Mouse (Mus musculus) forebrain, embryonic 14.5 days (tissue): ENCODE results near the gene Syce1. TPM values are rescaled to one million over a fixed set of nuclear protein-coding genes. Genes with fewer than 3 reads are reported as not detected.

ENCODE experiments used
- ATAC-seq: fragments of 200-750 bp; cut with Nextera tagmentation; 2 replicates; pipeline ENCODE4 v1.8.0; 2017; ENCODE audit warnings: mild to moderate bottlenecking, moderate library complexity
- DNase-seq: peaks from one replicate; pipeline ENCODE4 v3.0.0-alpha.2; 2015; ENCODE audit warnings: low spot score
- H3K27ac ChIP-seq: fragments of 300-500 bp; sonication (generic); 2 replicates; pipeline ENCODE4 v1.5.1; 2014; ENCODE audit warnings: low read depth, mild to moderate bottlenecking, control low read depth, low read length, moderate library complexity
- H3K27me3 ChIP-seq: fragments of 300-500 bp; sonication (generic); replicated peaks from 2 replicates; pipeline ENCODE4 v1.6.1; 2014; ENCODE audit warnings: low read length, control low read depth, mixed read lengths; ENCODE audit not compliant: control insufficient read depth, insufficient read depth
- H3K36me3 ChIP-seq: fragments of 300-500 bp; sonication (generic); 2 replicates; pipeline ENCODE4 v1.6.1; 2014; ENCODE audit warnings: low read length, control low read depth; ENCODE audit not compliant: control insufficient read depth, insufficient read depth
- H3K4me1 ChIP-seq: fragments of 300-500 bp; sonication (generic); 2 replicates; pipeline ENCODE4 v1.6.1; 2014; ENCODE audit warnings: antibody characterized with exemption, low read length, control low read depth; ENCODE audit not compliant: control insufficient read depth, insufficient read depth
- H3K4me2 ChIP-seq: fragments of 300-500 bp; sonication (generic); 2 replicates; pipeline ENCODE4 v1.6.1; 2014; ENCODE audit warnings: mild to moderate bottlenecking, control low read depth, low read length
- H3K4me3 ChIP-seq: fragments of 300-500 bp; sonication (generic); 2 replicates; pipeline ENCODE4 v1.5.1; 2014; ENCODE audit warnings: low read depth, low read length, control low read depth
- H3K9ac ChIP-seq: fragments of 300-500 bp; sonication (generic); 2 replicates; pipeline ENCODE4 v1.6.1; 2014; ENCODE audit warnings: mild to moderate bottlenecking, low read length, control low read depth, moderate library complexity
- H3K9me3 ChIP-seq: fragments of 300-500 bp; sonication (generic); replicated peaks from 2 replicates; pipeline ENCODE4 v1.6.1; 2016; ENCODE audit warnings: low read length, control low read depth, mixed read lengths; ENCODE audit not compliant: control insufficient read depth
- WGBS: fragments of 180-500 bp; shearing (Covaris S2); extraction: QIAGEN DNeasy Blood & Tissue Kit; methylation state at CpG from one replicate; pipeline ENCODE4 v1.1.7; 2014; 5-methylcytosine and 5-hydroxymethylcytosine counted together
- polyA plus RNA-seq: library from polyadenylated mRNA; unstranded; fragments of >200 nt; fragmentation: Nextera tagmentation; extraction: Ambion mirVana; gene quantifications from 2 replicates; pipeline ENCODE4 v1.2.1, GENCODE M21; 2014

Gene Syce1
- polyA plus RNA-seq: 0.23 and 0.45 TPM in 2 replicates

- no peak for DNase-seq
- Histone ChIP-seq H3K4me2 (no peak within 1 kb of the TSS), H3K36me3 (no peaks in the 10 kb centered on the region), H3K4me1 (no peaks in the 10 kb centered on the region), H3K4me3 (no peak within 1 kb of the TSS), H3K9ac (no peak within 1 kb of the TSS), H3K9me3 (no peaks in the 10 kb centered on the region), H3K27me3 (no peaks in the 10 kb centered on the region), H3K27ac (no peak within 1 kb of the TSS)
- no peak for ATAC-seq
- 89% methylated on average over 33 of the region's 33 CpGs for WGBS
Measured at GRCm38 (mm10) chr7:140787406-140788052, at the start of gene Syce1. Syce1 (minus strand) TSS chr7:140787852.

- no peak overlapping the region for H3K4me3 ChIP-seq
- H3K27me3 ChIP-seq: 0 out of 2 replicates have a peak, but pooled peaks cover 4% of the 10 kb centered on the region
- no peaks in the 10 kb centered on the region for H3K36me3 ChIP-seq
- no peak overlapping the region for H3K4me2 ChIP-seq
- H3K9ac ChIP-seq: no peak overlapping the region
- no peak for DNase-seq
- no peak for ATAC-seq
- no peaks in the 10 kb centered on the region for H3K9me3 ChIP-seq
- WGBS: 76% methylated on average over 9 of the region's 9 CpGs
- H3K27ac ChIP-seq: no peak overlapping the region
- no peaks in the 10 kb centered on the region for H3K4me1 ChIP-seq
Measured at GRCm38 (mm10) chr7:140836243-140837115, 48.8 kb upstream of the Syce1 start.

- no peak overlapping the region for H3K4me2 ChIP-seq
- H3K27ac ChIP-seq: no peak overlapping the region
- H3K9me3 ChIP-seq: no peaks in the 10 kb centered on the region
- H3K4me1 ChIP-seq: no peaks in the 10 kb centered on the region
- H3K36me3 ChIP-seq: no peaks in the 10 kb centered on the region
- no peak for DNase-seq
- 82% methylated on average over 2 of the region's 2 CpGs for WGBS
- no peak for ATAC-seq
- 0 out of 2 replicates have a peak, but pooled peaks cover under 1% of the 10 kb centered on the region for H3K27me3 ChIP-seq
- no peak overlapping the region for H3K4me3 ChIP-seq
- no peak overlapping the region for H3K9ac ChIP-seq
Measured at GRCm38 (mm10) chr7:140835758-140836087, 48.1 kb upstream of the Syce1 start.

GRCm38 (mm10) chr7:140834968-140835757 is 47.5 kb upstream of the Syce1 start, which contains the start of gene Urah:
Urah (plus strand) TSS chr7:140835018.
- Histone ChIP-seq H3K27me3 (no peaks in the 10 kb centered on the region), H3K9ac (no peak within 1 kb of the TSS), H3K36me3 (no peaks in the 10 kb centered on the region), H3K4me2 (no peak within 1 kb of the TSS), H3K27ac (no peak within 1 kb of the TSS), H3K4me3 (no peak within 1 kb of the TSS), H3K4me1 (no peaks in the 10 kb centered on the region), H3K9me3 (no peaks in the 10 kb centered on the region)
- no peak for DNase-seq
- no peak for ATAC-seq
- 43% methylated on average over 20 of the region's 20 CpGs for WGBS

GRCm38 (mm10) chr7:140833341-140833740 is 45.7 kb upstream of the Syce1 start:
- 83% methylated on average over 4 of the region's 4 CpGs for WGBS
- DNase-seq (no peak), ATAC-seq (no peak)
- no peak overlapping the region for H3K4me3 ChIP-seq
- H3K36me3 ChIP-seq: no peaks in the 10 kb centered on the region
- no peaks in the 10 kb centered on the region for H3K9me3 ChIP-seq
- no peaks in the 10 kb centered on the region for H3K4me1 ChIP-seq
- no peaks in the 10 kb centered on the region for H3K27me3 ChIP-seq
- no peak overlapping the region for H3K27ac ChIP-seq
- no peak overlapping the region for H3K4me2 ChIP-seq
- no peak overlapping the region for H3K9ac ChIP-seq

GRCm38 (mm10) chr7:140831447-140831846 is 43.8 kb upstream of the Syce1 start:
- DNase-seq (no peak), ATAC-seq (no peak)
- H3K9ac ChIP-seq: no peak overlapping the region
- no peak overlapping the region for H3K27ac ChIP-seq
- H3K9me3 ChIP-seq: no peaks in the 10 kb centered on the region
- no peaks in the 10 kb centered on the region; the same call in 1 of the 2 replicates for H3K27me3 ChIP-seq
- no peaks in the 10 kb centered on the region for H3K4me1 ChIP-seq
- H3K4me3 ChIP-seq: no peak overlapping the region
- WGBS: 80% methylated on average over 6 of the region's 6 CpGs
- H3K4me2 ChIP-seq: no peak overlapping the region
- no peaks in the 10 kb centered on the region for H3K36me3 ChIP-seq

- DNase-seq: peak; percentile 66
- ATAC-seq: no peak
Measured at GRCm38 (mm10) chr7:140828171-140828881, 40.7 kb upstream of the Syce1 start.

GRCm38 (mm10) chr7:140822731-140823130 is 35.1 kb upstream of the Syce1 start:
- Histone ChIP-seq H3K4me3 (no peak overlapping the region), H3K9ac (no peak overlapping the region), H3K9me3 (no peaks in the 10 kb centered on the region), H3K4me2 (no peak overlapping the region), H3K27me3 (no peaks in the 10 kb centered on the region; the same call in 1 of the 2 replicates), H3K27ac (no peak overlapping the region), H3K36me3 (no peaks in the 10 kb centered on the region; the same call in 1 of the 2 replicates), H3K4me1 (no peaks in the 10 kb centered on the region)
- WGBS: 94% methylated on average over 4 of the region's 4 CpGs
- DNase-seq (no peak), ATAC-seq (no peak)

More at GRCm38 (mm10) chr7:140828171-140828881, 40.7 kb upstream of the Syce1 start:
- WGBS: 45% methylated on average over 8 of the region's 8 CpGs
- Histone ChIP-seq H3K27ac (no peak overlapping the region), H3K27me3 (no peaks in the 10 kb centered on the region; the same call in 1 of the 2 replicates), H3K9me3 (no peaks in the 10 kb centered on the region), H3K4me3 (no peak overlapping the region), H3K36me3 (no peaks in the 10 kb centered on the region), H3K9ac (no peak overlapping the region), H3K4me2 (no peak overlapping the region), H3K4me1 (no peaks in the 10 kb centered on the region)
